Mouse (Mus musculus) midbrain, embryonic 12.5 days (tissue): ENCODE data around the gene Elovl7. TPM values are rescaled to one million over a fixed set of nuclear protein-coding genes. Genes with fewer than 3 reads are reported as not detected.

ENCODE experiments used
- ATAC-seq: fragments of 200-750 bp; cut with Nextera tagmentation; 2 replicates; pipeline ENCODE4 v1.8.0; 2017; ENCODE audit warnings: low read depth, moderate TSS enrichment, moderate library complexity; ENCODE audit not compliant: low FRiP score
- H3K27ac ChIP-seq: fragments of 300-500 bp; sonication (generic); replicated peaks from 2 replicates; pipeline ENCODE4 v1.5.1; 2016; ENCODE audit warnings: mild to moderate bottlenecking
- H3K27me3 ChIP-seq: fragments of 300-500 bp; sonication (generic); 2 replicates; pipeline ENCODE4 v1.6.1; 2016; ENCODE audit warnings: mild to moderate bottlenecking
- H3K36me3 ChIP-seq: fragments of 300-500 bp; sonication (generic); 2 replicates; pipeline ENCODE4 v1.6.1; 2016
- H3K4me1 ChIP-seq: fragments of 300-500 bp; sonication (generic); 2 replicates; pipeline ENCODE4 v1.6.1; 2016
- H3K4me2 ChIP-seq: fragments of 300-500 bp; sonication (generic); replicated peaks from 2 replicates; pipeline ENCODE4 v1.6.1; 2016; ENCODE audit warnings: mild to moderate bottlenecking, moderate library complexity
- H3K4me3 ChIP-seq: fragments of 300-500 bp; sonication (generic); 2 replicates; pipeline ENCODE4 v1.5.1; 2016; ENCODE audit warnings: mild to moderate bottlenecking
- H3K9ac ChIP-seq: fragments of 300-500 bp; sonication (generic); replicated peaks from 2 replicates; pipeline ENCODE4 v1.6.1; 2016; ENCODE audit warnings: mild to moderate bottlenecking, moderate library complexity
- H3K9me3 ChIP-seq: fragments of 300-500 bp; sonication (generic); 2 replicates; pipeline ENCODE4 v1.6.1; 2016; ENCODE audit warnings: mild to moderate bottlenecking
- WGBS: fragments of 180-500 bp; shearing (Covaris S2); methylation state at CpG from one replicate; pipeline ENCODE4 v1.1.7; 2016; 5-methylcytosine and 5-hydroxymethylcytosine counted together
- polyA plus RNA-seq: library from polyadenylated mRNA; unstranded; fragments of >200 nt; fragmentation: Nextera tagmentation; extraction: Ambion mirVana; gene quantifications from 2 replicates; pipeline ENCODE4 v1.2.1, GENCODE M21; 2016

Gene Elovl7
- polyA plus RNA-seq, 1 experiment from 2014 or later: 0.85 TPM

DNA sequence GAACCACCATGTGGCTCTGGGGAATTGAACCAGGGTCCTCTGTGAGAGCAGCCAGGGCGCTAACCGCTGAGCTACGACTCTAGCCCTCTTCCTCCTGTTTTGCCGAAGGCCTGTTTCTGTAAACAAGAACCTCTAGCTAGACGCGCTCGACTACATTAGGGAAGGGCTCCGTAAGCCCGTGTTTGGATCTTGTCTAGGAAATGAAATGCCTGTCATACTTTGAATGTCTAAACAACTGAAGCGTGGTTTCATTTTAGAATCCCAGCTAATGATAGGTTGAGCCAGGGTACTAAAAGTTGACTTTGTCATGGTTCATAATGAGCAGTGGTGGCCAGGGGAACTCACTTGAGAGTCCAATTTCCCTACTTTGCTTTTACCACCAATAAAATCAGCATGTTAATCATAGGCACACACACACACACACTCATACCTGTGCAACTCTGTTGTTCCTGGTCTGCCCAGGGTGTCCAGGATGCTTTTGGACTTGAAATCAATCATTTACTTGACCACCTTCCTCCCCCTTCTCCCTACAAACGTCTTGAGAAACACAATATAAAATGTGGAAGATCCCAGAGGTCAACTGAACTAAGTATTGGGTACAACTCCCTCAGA, 31.0 kb downstream of the Elovl7 start:
- 88% methylated on average over 11 of the region's 11 CpGs for WGBS
- no peak overlapping the region for H3K4me3 ChIP-seq
- no peaks in the 10 kb centered on the region for H3K9me3 ChIP-seq
- no peak for ATAC-seq
- H3K4me2 ChIP-seq: no peak overlapping the region
- H3K9ac ChIP-seq: no peak overlapping the region
- no peaks in the 10 kb centered on the region for H3K27me3 ChIP-seq
- no peaks in the 10 kb centered on the region for H3K36me3 ChIP-seq
- no peaks in the 10 kb centered on the region for H3K4me1 ChIP-seq
- no peak overlapping the region for H3K27ac ChIP-seq

DNA sequence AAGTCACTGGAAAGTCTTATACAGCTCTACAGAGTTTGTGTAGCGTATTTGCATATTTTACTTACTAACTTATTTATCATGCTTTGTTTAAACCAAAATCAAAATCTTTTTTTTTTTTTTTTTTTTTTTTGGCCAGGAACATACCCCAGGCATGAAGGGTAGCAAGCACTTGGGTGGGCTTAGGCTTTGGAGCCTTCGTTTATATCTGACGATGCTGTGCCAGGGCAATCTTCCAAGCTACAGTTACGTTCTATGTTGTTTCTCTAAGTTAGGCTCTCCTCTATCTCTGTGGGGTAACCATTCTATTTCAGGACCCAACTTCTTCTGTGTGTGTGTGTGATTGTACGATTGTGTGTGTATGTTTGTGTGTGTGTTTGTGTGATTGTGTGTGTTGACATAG, 36.9 kb downstream of the Elovl7 start:
- H3K27ac ChIP-seq: no peak overlapping the region
- H3K9me3 ChIP-seq: no peaks in the 10 kb centered on the region
- H3K4me2 ChIP-seq: no peak overlapping the region
- H3K4me3 ChIP-seq: no peak overlapping the region
- H3K4me1 ChIP-seq: no peaks in the 10 kb centered on the region
- 85% methylated on average over 5 of the region's 5 CpGs for WGBS
- H3K27me3 ChIP-seq: no peaks in the 10 kb centered on the region
- H3K36me3 ChIP-seq: no peaks in the 10 kb centered on the region
- no peak for ATAC-seq
- no peak overlapping the region for H3K9ac ChIP-seq

DNA sequence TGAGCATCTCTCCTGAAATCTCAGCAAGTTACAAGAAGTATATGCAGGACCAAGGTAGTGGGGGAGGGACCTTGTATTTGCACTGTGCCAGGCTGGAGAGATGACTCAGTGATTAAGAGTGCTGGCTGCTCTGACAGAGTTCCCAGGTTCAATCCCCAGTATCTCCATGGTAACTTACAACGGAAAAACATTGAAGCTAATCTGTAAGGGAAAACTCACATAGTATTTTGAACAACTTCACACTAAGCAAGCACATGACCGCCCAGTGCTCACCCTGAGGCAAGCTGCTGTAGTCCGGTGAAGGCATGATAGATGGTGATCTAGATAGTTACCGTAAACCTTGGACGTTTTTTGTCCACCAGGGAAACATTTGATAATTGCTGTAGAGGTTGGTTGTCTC, 39.8 kb downstream of the Elovl7 start:
- 90% methylated on average over 5 of the region's 5 CpGs for WGBS
- H3K4me3 ChIP-seq: no peak overlapping the region
- no peaks in the 10 kb centered on the region for H3K4me1 ChIP-seq
- no peak overlapping the region for H3K9ac ChIP-seq
- H3K36me3 ChIP-seq: no peaks in the 10 kb centered on the region
- no peaks in the 10 kb centered on the region for H3K27me3 ChIP-seq
- no peak overlapping the region for H3K27ac ChIP-seq
- H3K4me2 ChIP-seq: no peak overlapping the region
- no peaks in the 10 kb centered on the region for H3K9me3 ChIP-seq
- no peak for ATAC-seq

DNA sequence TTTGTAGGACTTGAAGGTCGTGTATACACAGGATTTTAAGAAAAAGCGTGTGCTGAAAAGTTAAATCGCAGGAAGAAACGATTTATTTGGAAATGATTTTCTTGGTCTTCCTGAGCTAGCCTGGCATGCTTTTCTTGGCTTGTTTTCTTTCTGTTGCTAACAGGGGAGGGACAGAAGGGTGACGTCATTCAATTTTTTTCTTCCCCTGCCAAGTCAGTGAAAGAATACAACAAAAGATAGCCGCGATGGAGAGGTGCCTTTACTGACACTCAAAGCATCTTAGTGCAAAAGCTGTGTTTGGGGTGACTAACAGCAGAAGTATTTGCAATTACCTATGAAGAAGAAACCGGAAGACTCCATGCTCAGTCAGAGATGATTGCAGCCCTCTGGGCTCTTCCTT, 48.8 kb downstream of the Elovl7 start:
- no peak overlapping the region for H3K4me2 ChIP-seq
- no peak for ATAC-seq
- whole genome bisulfite sequencing: 61% methylated on average over 8 of the region's 8 CpGs

DNA sequence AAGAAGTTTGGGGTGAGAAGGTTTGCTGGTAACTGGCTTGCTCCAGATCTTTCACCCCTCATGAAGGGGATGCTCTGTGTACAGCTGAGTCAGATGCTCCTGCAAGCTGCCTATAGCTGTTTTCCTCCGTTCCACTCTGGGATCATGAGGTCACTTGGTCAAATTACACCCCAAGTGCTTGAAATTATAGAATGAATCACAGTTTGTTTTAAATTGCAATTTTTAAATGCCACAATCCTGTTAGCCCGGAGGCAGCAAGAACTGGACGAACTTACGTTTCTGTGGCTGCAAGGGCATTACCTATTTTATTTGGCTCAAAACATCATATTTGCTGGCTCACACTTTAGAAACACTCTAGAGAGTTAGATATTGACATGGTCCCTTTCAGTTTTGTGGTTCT, 51.2 kb downstream of the Elovl7 start:
- Histone ChIP-seq H3K9ac (no peak overlapping the region), H3K9me3 (no peaks in the 10 kb centered on the region), H3K36me3 (no peaks in the 10 kb centered on the region), H3K4me3 (no peak overlapping the region), H3K4me2 (no peak overlapping the region), H3K27me3 (no peaks in the 10 kb centered on the region), H3K27ac (no peak overlapping the region), H3K4me1 (no peaks in the 10 kb centered on the region)
- 87% methylated on average over 4 of the region's 4 CpGs for WGBS
- ATAC-seq: no peak

More for the DNA sequence above, 48.8 kb downstream of the Elovl7 start:
- Histone ChIP-seq H3K4me1 (no peaks in the 10 kb centered on the region), H3K36me3 (no peaks in the 10 kb centered on the region), H3K9me3 (no peaks in the 10 kb centered on the region), H3K9ac (no peak overlapping the region), H3K27ac (no peak overlapping the region), H3K4me3 (no peak overlapping the region), H3K27me3 (no peaks in the 10 kb centered on the region)

DNA sequence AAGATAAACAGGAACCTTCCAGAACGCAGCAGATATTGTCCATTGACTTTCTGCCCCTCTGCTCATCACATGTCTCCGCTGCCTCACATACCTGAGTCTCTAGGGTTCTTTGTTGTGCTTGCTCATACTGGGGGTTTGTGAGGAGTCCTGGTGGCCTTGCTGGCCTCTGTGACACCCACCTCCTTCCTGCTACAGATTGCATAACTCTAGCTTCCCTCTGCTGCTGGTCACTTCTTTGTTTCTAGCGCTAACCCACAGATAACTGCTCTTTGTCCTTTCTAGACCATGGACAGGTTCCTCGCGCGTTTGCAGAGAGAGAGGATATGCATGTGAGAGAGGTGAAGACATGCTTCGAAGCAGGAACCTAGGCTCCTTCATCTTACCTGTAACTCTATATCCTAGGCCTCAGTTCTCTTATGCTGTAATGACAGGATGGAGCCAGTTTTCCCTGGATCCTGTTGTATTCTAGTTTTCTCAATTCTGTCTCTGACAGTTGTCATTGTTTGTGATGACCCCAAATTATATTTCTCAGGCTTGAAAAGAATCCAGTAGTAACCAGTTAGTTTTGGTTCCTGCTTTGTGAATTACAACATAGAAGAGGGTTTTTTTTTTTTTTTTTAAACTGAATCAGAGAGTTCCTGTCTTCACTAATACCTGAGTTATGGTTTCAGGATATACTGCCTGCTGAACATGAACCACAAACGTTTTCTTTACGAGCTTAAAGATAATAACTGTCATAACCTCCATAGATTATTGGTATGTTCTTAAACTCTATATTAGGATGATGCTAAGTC, 53.8 kb downstream of the Elovl7 start:
- no peak for ATAC-seq
- Histone ChIP-seq H3K4me1 (no peaks in the 10 kb centered on the region), H3K27ac (no peak overlapping the region), H3K4me2 (no peak overlapping the region), H3K9me3 (no peaks in the 10 kb centered on the region), H3K4me3 (no peak overlapping the region), H3K9ac (no peak overlapping the region), H3K27me3 (no peaks in the 10 kb centered on the region), H3K36me3 (no peaks in the 10 kb centered on the region)
- 86% methylated on average over 9 of the region's 9 CpGs for WGBS

DNA sequence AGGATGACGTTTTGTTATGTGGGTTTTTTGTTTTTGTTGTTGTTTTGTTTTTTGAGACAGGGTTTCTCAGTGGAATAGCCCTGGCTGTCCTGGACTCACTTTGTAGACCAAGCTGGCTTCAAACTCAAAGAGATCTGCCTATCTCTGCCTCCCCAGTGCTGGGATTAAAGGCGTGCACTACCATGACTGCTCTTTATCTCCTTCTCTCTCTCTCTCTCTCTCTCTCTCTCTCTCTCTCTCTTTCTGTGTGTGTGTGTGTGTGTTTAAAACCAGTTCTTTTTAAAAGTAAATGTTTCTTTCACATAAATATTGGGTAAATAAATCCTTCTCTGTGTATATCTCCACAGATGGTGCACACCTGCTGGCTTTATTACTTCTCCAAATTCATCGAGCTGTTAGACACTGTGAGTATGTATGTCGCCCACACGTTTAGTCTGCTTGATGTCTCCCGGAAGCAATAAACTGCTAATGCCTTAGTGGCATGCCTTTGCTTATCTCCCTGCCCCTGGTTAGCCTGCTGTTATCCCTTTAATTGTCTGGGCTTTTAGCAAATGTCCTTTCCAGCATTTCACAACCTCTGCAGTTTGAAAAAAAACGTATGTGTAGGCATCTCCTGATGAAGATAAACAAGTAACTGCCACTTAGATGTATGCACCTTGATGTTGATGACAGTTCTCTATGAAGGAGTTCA, 57.4 kb downstream of the Elovl7 start:
- Histone ChIP-seq H3K4me1 (no peaks in the 10 kb centered on the region), H3K9ac (no peak overlapping the region), H3K27me3 (no peaks in the 10 kb centered on the region), H3K4me3 (no peak overlapping the region), H3K27ac (no peak overlapping the region), H3K9me3 (no peaks in the 10 kb centered on the region), H3K36me3 (no peaks in the 10 kb centered on the region), H3K4me2 (no peak overlapping the region)
- 74% methylated on average over 7 of the region's 7 CpGs for WGBS
- ATAC-seq: no peak

DNA sequence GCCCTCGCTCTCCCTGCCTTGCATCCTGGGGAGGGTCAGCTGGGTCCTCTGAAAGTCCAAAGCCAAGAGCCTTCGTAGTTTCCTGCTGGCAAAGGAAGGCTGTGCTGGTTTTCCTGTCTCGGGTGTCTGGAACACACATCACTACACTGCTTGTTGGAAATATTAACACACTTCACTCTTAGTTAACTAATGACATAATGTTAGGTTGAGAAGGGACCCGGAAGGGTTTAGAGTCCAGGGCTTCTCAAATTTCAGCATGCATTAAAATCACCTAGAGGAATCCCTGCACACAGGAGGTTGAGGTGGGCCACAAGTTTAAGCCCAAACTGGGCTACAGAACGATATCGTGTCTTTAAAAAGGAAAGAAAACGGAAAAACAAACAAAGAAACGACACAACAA, 58.1 kb downstream of the Elovl7 start:
- Histone ChIP-seq H3K4me3 (no peak overlapping the region), H3K27ac (no peak overlapping the region), H3K36me3 (no peaks in the 10 kb centered on the region), H3K4me1 (no peaks in the 10 kb centered on the region), H3K9me3 (no peaks in the 10 kb centered on the region), H3K9ac (no peak overlapping the region), H3K27me3 (no peaks in the 10 kb centered on the region), H3K4me2 (no peak overlapping the region)
- no peak for ATAC-seq
- 89% methylated on average over 8 of the region's 8 CpGs for WGBS

DNA sequence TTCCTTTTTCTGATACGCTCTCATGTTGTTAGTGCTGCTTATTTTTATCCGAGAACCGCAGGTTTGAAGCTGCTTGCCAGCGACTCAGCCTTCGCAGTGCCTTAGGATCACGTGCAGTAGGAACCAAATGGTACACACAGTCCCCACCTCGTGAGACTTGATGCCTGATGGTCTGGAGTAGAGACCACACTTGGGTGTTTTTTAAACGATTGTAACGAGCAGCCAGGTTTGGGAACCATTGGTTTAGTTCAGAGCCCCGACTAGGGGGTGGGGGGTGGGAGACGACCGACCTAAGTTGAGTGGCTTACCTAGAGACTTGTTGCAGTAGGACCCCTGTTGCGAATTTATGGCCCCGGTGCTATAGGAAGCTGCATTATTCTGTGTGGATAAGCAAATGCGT, 58.8 kb downstream of the Elovl7 start:
- H3K9me3 ChIP-seq: no peaks in the 10 kb centered on the region
- no peak overlapping the region for H3K4me2 ChIP-seq
- H3K27me3 ChIP-seq: no peaks in the 10 kb centered on the region
- peak; percentile 56; the same call in 1 of the 2 replicates for ATAC-seq
- no peak overlapping the region for H3K9ac ChIP-seq
- H3K4me1 ChIP-seq: no peaks in the 10 kb centered on the region
- 77% methylated on average over 15 of the region's 15 CpGs for WGBS
- no peak overlapping the region for H3K27ac ChIP-seq
- H3K36me3 ChIP-seq: no peaks in the 10 kb centered on the region
- no peak overlapping the region for H3K4me3 ChIP-seq

DNA sequence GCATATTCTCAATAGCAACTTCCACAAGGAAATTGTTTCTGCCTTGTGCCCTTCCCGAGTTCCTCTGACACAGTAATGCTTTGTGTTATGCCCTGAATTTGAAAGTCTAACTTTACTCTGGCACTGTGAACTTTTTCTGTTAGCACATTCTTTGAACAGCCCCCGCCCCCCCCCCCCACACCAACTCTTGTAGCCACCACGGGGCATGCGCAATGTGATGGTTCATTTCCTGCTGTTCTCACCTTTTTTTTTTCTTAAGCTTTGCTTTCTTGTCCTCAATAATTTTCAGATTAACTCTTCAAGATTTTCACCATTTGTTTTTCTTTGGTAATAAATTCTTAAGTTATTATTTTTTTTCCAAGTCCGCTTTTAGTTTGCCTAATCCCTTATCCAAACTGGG, 59.3 kb downstream of the Elovl7 start:
- ATAC-seq: peak; percentile 30; the same call in 1 of the 2 replicates
- 63% methylated on average over 5 of the region's 5 CpGs for WGBS
- no peak overlapping the region for H3K9ac ChIP-seq
- H3K9me3 ChIP-seq: no peaks in the 10 kb centered on the region
- no peak overlapping the region for H3K4me2 ChIP-seq
- H3K27me3 ChIP-seq: no peaks in the 10 kb centered on the region
- H3K4me1 ChIP-seq: no peaks in the 10 kb centered on the region
- H3K36me3 ChIP-seq: no peaks in the 10 kb centered on the region
- H3K27ac ChIP-seq: no peak overlapping the region
- no peak overlapping the region for H3K4me3 ChIP-seq

DNA sequence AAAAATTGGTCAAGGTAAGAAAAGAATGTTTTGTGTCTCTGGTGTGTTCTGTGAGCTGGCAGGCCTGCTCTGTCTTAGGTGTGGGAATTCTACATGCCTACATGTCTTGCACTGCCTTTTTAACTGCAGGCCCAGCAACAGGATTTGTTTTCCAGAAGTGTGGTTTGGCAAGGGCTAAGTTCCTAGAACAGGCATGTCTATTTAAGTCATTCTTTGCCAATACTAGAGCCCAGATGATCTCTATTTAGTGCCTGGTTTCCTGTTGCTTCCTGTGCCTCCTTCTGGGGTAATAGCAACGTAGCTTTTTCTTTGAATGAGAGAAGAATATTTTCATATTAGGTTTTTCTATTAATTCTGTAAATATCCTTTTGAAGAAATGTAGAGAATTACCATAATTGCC, 62.4 kb downstream of the Elovl7 start:
- WGBS: 71% methylated on average over 1 of the region's 1 CpGs
- H3K9ac ChIP-seq: no peak overlapping the region
- no peak for ATAC-seq

DNA sequence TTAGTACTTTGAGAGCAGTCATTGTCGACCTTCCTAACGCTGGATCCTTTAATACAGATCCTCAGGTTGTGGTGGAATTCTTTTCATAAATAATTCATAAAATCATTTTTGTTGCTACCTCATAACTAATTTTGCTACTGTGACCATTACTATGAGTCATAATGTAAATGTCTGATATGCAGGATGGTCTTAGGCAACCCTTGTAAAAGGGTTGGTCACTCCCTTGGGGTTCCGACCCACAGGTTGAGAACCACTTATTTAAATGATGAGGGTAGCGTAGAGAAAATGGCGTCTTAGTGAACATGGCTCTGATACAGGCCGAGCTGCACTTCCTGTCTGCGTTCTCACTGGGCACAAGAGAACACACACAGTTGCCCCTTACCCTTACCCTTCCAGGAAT, 63.1 kb downstream of the Elovl7 start:
- Histone ChIP-seq H3K4me3 (no peak overlapping the region), H3K9ac (no peak overlapping the region), H3K9me3 (no peaks in the 10 kb centered on the region), H3K4me1 (no peaks in the 10 kb centered on the region), H3K27me3 (no peaks in the 10 kb centered on the region), H3K27ac (no peak overlapping the region), H3K4me2 (no peak overlapping the region), H3K36me3 (no peaks in the 10 kb centered on the region)
- 85% methylated on average over 7 of the region's 7 CpGs for WGBS
- ATAC-seq: 0 out of 2 replicates have a peak, but pooled peaks have one; percentile 27

More for the DNA sequence above, 62.4 kb downstream of the Elovl7 start:
- H3K9me3 ChIP-seq: no peaks in the 10 kb centered on the region
- H3K36me3 ChIP-seq: no peaks in the 10 kb centered on the region
- H3K27me3 ChIP-seq: no peaks in the 10 kb centered on the region
- H3K4me2 ChIP-seq: no peak overlapping the region
- H3K4me3 ChIP-seq: no peak overlapping the region
- no peaks in the 10 kb centered on the region for H3K4me1 ChIP-seq
- H3K27ac ChIP-seq: no peak overlapping the region
